Mouse (Mus musculus) intestine, postnatal 0 days (tissue): ENCODE results near the gene Fgfr2. TPM values are rescaled to one million over a fixed set of nuclear protein-coding genes. Genes with fewer than 3 reads are reported as not detected.

Experiments used
- ATAC-seq: fragments of 200-750 bp; cut with Nextera tagmentation; 2 replicates; pipeline ENCODE4 v1.8.0; 2017; ENCODE audit warnings: mild to moderate bottlenecking, moderate TSS enrichment, moderate library complexity
- H3K27ac ChIP-seq: fragments of 300-500 bp; sonication (generic); 2 replicates; pipeline ENCODE4 v1.5.1; 2014; ENCODE audit warnings: mild to moderate bottlenecking, low read depth, low read length, moderate library complexity
- H3K27me3 ChIP-seq: fragments of 300-500 bp; sonication (generic); replicated peaks from 2 replicates; pipeline ENCODE4 v1.6.1; 2014; ENCODE audit warnings: low read length, mixed read lengths; ENCODE audit not compliant: control insufficient read depth, insufficient read depth
- H3K36me3 ChIP-seq: fragments of 300-500 bp; sonication (generic); 2 replicates; pipeline ENCODE4 v1.6.1; 2014; ENCODE audit warnings: mild to moderate bottlenecking, moderate library complexity; ENCODE audit not compliant: control insufficient read depth, insufficient read depth
- H3K4me1 ChIP-seq: fragments of 300-500 bp; sonication (generic); replicated peaks from 2 replicates; pipeline ENCODE4 v1.6.1; 2014; ENCODE audit warnings: antibody characterized with exemption, low read length, mixed read lengths; ENCODE audit not compliant: control insufficient read depth, insufficient read depth
- H3K4me2 ChIP-seq: fragments of 300-500 bp; sonication (generic); replicated peaks from 2 replicates; pipeline ENCODE4 v1.6.1; 2014; ENCODE audit warnings: low read depth, mild to moderate bottlenecking, moderate library complexity
- H3K4me3 ChIP-seq: fragments of 300-500 bp; sonication (generic); 2 replicates; pipeline ENCODE4 v1.5.1; 2014; ENCODE audit warnings: low read depth, low read length
- H3K9ac ChIP-seq: fragments of 300-500 bp; sonication (generic); 2 replicates; pipeline ENCODE4 v1.6.1; 2014; ENCODE audit warnings: mild to moderate bottlenecking, low read depth, low read length
- H3K9me3 ChIP-seq: fragments of 300-500 bp; sonication (generic); 2 replicates; pipeline ENCODE4 v1.6.1; 2016; ENCODE audit warnings: mixed run types; ENCODE audit not compliant: control insufficient read depth
- CTCF ChIP-seq: sonication (generic); IDR thresholded peaks from 2 replicates; pipeline ENCODE4 v1.5.1; 2016; ENCODE audit warnings: low read depth, mild to moderate bottlenecking, control low read depth, antibody characterized with exemption, moderate library complexity
- WGBS: fragments of 180-500 bp; shearing (Covaris S2); extraction: QIAGEN DNeasy Blood & Tissue Kit; methylation state at CpG from one replicate; pipeline ENCODE4 v1.1.7; 2014; 5-methylcytosine and 5-hydroxymethylcytosine counted together
- polyA plus RNA-seq: library from polyadenylated mRNA; unstranded; fragments of >200 nt; fragmentation: Nextera tagmentation; extraction: Ambion mirVana; gene quantifications from 2 replicates; pipeline ENCODE4 v1.2.1, GENCODE M21; 2015

Fgfr2 gene
- polyA plus RNA-seq, 1 experiment from 2014 or later, result 29.5 TPM

DNA sequence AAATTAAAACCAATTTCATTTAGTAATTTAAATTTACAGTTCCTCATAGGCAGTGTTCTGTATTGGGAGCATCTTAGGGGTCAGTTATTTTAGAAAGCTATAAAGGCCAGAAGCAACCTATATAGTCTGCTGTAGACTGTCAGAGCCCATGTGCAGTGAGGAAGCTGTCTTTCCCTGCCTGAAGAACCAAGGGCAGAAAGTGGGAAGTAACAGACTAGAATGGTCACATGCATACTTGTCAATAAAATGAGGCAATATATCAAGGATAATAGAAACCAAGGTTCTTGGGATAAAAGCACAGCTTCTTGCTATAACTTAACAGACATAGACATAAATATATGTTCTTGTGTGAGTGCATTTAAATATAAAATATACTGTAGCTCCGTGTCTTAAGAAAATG lies 2220.2 kb downstream of the Fgfr2 start:
- no peak overlapping the region for H3K27ac ChIP-seq
- H3K4me2 ChIP-seq, result no peak overlapping the region
- H3K9ac ChIP-seq, result no peak overlapping the region
- no peaks in the 10 kb centered on the region for H3K27me3 ChIP-seq
- no peak overlapping the region for H3K4me3 ChIP-seq
- H3K36me3 ChIP-seq, result peaks cover 45% of the 10 kb centered on the region
- TF ChIP-seq CTCF, result no peak
- 93% methylated on average over 1 of the region's 1 CpGs for WGBS
- no peaks in the 10 kb centered on the region for H3K9me3 ChIP-seq
- no peaks in the 10 kb centered on the region for H3K4me1 ChIP-seq
- no peak for ATAC-seq

DNA sequence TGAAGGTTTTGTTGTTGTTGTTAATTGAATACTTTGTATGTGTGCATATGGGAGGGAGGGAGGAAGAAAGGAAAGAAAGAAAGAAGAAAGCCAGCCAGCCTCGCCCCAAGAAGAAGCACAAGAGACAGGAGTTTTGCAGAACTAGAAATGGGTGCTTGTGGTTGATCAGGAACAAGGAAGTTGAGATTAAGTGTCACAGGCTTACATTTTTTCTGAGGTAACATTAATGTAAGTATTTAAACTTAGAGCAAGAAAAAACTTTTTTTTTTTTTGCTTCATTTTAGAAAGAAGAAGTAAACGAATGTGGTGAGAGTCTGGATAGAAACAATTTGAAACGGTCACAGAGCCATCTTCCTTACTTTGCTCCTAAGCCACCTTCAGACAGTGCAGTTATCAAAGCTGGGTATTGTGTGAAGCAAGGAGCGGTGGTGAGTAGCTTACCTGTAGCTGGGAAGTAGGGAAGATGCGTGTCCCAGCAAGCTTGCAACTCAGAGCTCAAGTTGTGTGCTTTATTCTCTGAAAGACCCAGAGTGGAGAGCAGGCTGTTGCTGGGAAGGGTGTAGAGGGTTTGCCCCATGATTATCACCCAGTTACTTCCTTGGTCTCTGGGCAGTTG lies 2222.8 kb downstream of the Fgfr2 start:
- H3K4me2 ChIP-seq, result no peak overlapping the region
- no peaks in the 10 kb centered on the region for H3K27me3 ChIP-seq
- no peaks in the 10 kb centered on the region for H3K4me1 ChIP-seq
- no peak for ATAC-seq
- H3K4me3 ChIP-seq, result no peak overlapping the region
- no peak for TF ChIP-seq CTCF
- H3K36me3 ChIP-seq, result peaks cover 57% of the 10 kb centered on the region
- H3K9me3 ChIP-seq, result no peaks in the 10 kb centered on the region
- 87% methylated on average over 5 of the region's 5 CpGs for WGBS
- H3K9ac ChIP-seq, result no peak overlapping the region
- H3K27ac ChIP-seq, result no peak overlapping the region

DNA sequence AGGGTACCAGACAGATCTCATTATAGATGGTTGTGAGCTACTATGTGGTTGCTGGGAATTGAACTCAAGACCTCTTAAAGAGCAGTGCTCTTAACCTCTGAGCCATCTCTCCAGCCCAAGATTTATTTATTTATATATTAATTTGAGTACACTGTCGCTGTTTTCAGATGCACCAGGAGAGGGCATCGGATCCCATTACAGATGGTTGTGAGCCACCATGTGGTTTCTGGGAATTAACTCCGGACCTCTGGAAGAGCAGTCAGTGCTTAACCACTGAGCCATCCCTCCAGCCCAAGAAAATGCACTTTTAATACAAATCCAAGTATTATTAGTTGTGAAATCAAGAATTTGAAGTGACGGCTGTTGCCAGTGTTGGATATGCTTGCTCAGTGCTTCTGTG lies 2224.8 kb downstream of the Fgfr2 start:
- H3K27me3 ChIP-seq, result no peaks in the 10 kb centered on the region
- no peaks in the 10 kb centered on the region for H3K4me1 ChIP-seq
- peaks cover 47% of the 10 kb centered on the region for H3K36me3 ChIP-seq
- no peaks in the 10 kb centered on the region for H3K9me3 ChIP-seq
- no peak for ATAC-seq
- no peak overlapping the region for H3K27ac ChIP-seq
- 87% methylated on average over 4 of the region's 4 CpGs for WGBS
- no peak overlapping the region for H3K4me2 ChIP-seq
- H3K9ac ChIP-seq, result no peak overlapping the region
- H3K4me3 ChIP-seq, result no peak overlapping the region
- peak; percentile 53 for TF ChIP-seq CTCF

DNA sequence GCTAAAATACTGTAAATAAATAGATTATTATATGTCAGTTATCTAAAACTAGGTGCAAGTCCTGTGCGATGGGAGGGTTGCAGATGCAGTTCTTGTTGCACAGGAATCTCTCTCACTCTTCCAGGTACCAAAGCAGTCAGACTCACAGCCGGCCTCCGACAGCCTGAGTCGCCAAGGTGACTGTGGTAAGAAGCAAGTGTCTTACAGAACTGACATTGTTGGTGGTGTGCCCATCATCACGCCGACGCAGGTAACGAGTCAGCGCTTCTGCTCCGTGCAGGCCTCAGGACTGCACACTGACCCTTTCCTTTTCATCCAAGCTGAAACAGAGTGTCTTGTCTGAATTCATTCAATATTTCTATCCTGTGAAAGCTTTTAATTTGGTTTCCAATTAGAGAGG lies 2225.9 kb downstream of the Fgfr2 start:
- peaks cover 46% of the 10 kb centered on the region for H3K36me3 ChIP-seq
- ATAC-seq, result no peak

DNA sequence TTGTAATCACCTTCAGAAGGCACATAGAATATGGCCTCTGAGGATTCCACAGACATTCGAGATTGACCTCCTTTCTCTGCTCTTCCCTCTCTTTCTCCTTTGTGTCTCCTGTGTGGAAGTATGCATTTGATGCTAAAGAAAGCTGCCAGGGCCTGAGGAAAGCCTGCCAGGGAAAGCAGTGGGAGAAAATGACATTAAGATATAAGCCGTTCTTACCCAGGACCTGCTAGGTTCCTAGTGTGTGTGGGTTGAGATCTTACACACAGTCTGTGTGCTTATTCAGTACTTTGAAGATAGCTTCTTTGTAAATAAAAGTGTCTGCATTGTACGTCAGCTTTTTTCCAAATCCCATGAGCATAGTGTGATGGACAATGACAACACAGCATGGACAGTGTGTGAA lies 2227.1 kb downstream of the Fgfr2 start:
- Histone ChIP-seq H3K27me3 (no peaks in the 10 kb centered on the region), H3K27ac (no peak overlapping the region), H3K36me3 (peaks cover 40% of the 10 kb centered on the region), H3K9ac (no peak overlapping the region), H3K9me3 (no peaks in the 10 kb centered on the region), H3K4me3 (no peak overlapping the region), H3K4me2 (no peak overlapping the region), H3K4me1 (no peaks in the 10 kb centered on the region)
- ATAC-seq, result no peak
- no peak for TF ChIP-seq CTCF
- WGBS, result 78% methylated on average over 3 of the region's 3 CpGs

More for the DNA sequence above, 2225.9 kb downstream of the Fgfr2 start:
- Histone ChIP-seq H3K9ac (no peak overlapping the region), H3K4me3 (no peak overlapping the region), H3K27ac (no peak overlapping the region), H3K27me3 (no peaks in the 10 kb centered on the region), H3K4me2 (no peak overlapping the region), H3K9me3 (no peaks in the 10 kb centered on the region), H3K4me1 (no peaks in the 10 kb centered on the region)
- WGBS, result 94% methylated on average over 10 of the region's 10 CpGs
- no peak for TF ChIP-seq CTCF

DNA sequence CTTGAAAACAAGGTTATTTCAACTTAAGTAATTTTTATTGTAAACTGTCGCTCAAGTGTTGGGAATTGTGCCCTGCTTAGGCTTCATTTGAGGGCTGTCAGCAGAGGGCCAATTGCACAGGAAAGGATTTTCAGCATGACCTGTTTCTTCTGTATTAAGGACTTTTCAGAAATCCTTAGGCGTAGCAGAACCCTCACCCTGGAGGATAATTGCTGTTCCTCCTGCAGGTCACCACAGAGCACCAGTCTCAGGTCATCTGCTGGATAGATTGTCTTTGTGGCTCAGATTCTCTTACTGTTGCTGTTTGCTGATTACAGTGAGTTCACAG lies 2227.6 kb downstream of the Fgfr2 start:
- no peaks in the 10 kb centered on the region for H3K9me3 ChIP-seq
- H3K27ac ChIP-seq, result no peak overlapping the region
- H3K4me1 ChIP-seq, result no peaks in the 10 kb centered on the region
- TF ChIP-seq CTCF, result no peak
- H3K36me3 ChIP-seq, result peaks cover 36% of the 10 kb centered on the region
- 94% methylated on average over 2 of the region's 2 CpGs for WGBS
- ATAC-seq, result no peak
- H3K4me2 ChIP-seq, result no peak overlapping the region
- no peak overlapping the region for H3K9ac ChIP-seq
- H3K4me3 ChIP-seq, result no peak overlapping the region
- no peaks in the 10 kb centered on the region for H3K27me3 ChIP-seq
